Mouse (Mus musculus) heart, adult 18-20 months (tissue): ENCODE results near the gene Arl4d. TPM values are rescaled to one million over a fixed set of nuclear protein-coding genes. Genes with fewer than 3 reads are reported as not detected.
A peak's percentile ranks its signal among the peaks of the same experiment; 100 is the strongest.

ENCODE experiments used
- DNase-seq, 2 experiments: peaks; one replicate each; pipeline ENCODE4 v3.0.0; 2021 to 2022; ENCODE audit warnings: mixed read lengths in 1 of 2
- total RNA-seq, 2 experiments: library from RNA; stranded (reverse); gene quantifications; 2 replicates each; pipeline ENCODE4 v1.2.3; 2021

Gene Arl4d
- total RNA-seq, 2 experiments from 2014 or later, result 19.6 to 22.5 TPM

GRCm38 (mm10) chr11:101677655-101678054, 12.3 kb downstream of the Arl4d start:
- no peak for DNase-seq

- DNase-seq, result no peak
Observed at GRCm38 (mm10) chr11:101678770-101679169, 13.4 kb downstream of the Arl4d start.

GRCm38 (mm10) chr11:101679907-101680306, 14.6 kb downstream of the Arl4d start:
- DNase-seq, result peak in 1 of 2 experiments; percentile 75

- no peak for DNase-seq
Observed at GRCm38 (mm10) chr11:101680634-101681325, 15.4 kb downstream of the Arl4d start.

GRCm38 (mm10) chr11:101681968-101682367, 16.6 kb downstream of the Arl4d start:
- no peak for DNase-seq

GRCm38 (mm10) chr11:101682410-101682960, 17.1 kb downstream of the Arl4d start:
- DNase-seq, result no peak

- DNase-seq, result peak; percentile 77 to 85
Observed at GRCm38 (mm10) chr11:101687351-101688301, 22.3 kb downstream of the Arl4d start.

GRCm38 (mm10) chr11:101689701-101690113, 24.4 kb downstream of the Arl4d start:
- DNase-seq, result no peak

GRCm38 (mm10) chr11:101690326-101690725, 25.0 kb downstream of the Arl4d start:
- DNase-seq, result no peak

GRCm38 (mm10) chr11:101695906-101696661, 30.7 kb downstream of the Arl4d start:
- DNase-seq, result peak in 1 of 2 experiments; percentile 35

GRCm38 (mm10) chr11:101697156-101697861, 32.0 kb downstream of the Arl4d start:
- no peak for DNase-seq

GRCm38 (mm10) chr11:101698114-101698513, 32.8 kb downstream of the Arl4d start:
- DNase-seq, result no peak

- DNase-seq, result no peak
Observed at GRCm38 (mm10) chr11:101699556-101699955, 34.2 kb downstream of the Arl4d start.

GRCm38 (mm10) chr11:101699991-101700390, 34.6 kb downstream of the Arl4d start:
- no peak for DNase-seq

- DNase-seq, result peak; percentile 61 to 66
Observed at GRCm38 (mm10) chr11:101700446-101700845, 35.1 kb downstream of the Arl4d start.

GRCm38 (mm10) chr11:101704081-101704480, 38.7 kb downstream of the Arl4d start:
- no peak for DNase-seq

GRCm38 (mm10) chr11:101706764-101707448, 41.6 kb downstream of the Arl4d start:
- no peak for DNase-seq

- no peak for DNase-seq
Observed at GRCm38 (mm10) chr11:101708482-101708881, 43.1 kb downstream of the Arl4d start.

GRCm38 (mm10) chr11:101712811-101713210, 47.5 kb downstream of the Arl4d start:
- no peak for DNase-seq

GRCm38 (mm10) chr11:101714012-101714411, 48.7 kb downstream of the Arl4d start:
- no peak for DNase-seq
